Comparison of ENCODE assay signal across 16 mouse cellular contexts in genomic region chr2:92327601-92328000, GRCm38 (mm10). TPM values are rescaled to one million over a fixed set of nuclear protein-coding genes. Genes with fewer than 3 reads are reported as not detected.
"Had no signal": no experiment of that assay in that cellular context is flagged by ENCODE, and none has a peak within 500 bp of the region (broad histone marks: within the 10 kb centered on the region; RNA-seq: fewer than 3 reads in every experiment).

No protein-coding gene starts in this region.

- H3K4me3 ChIP-seq: neural tube, embryonic 13.5 days; neural tube, embryonic 15.5 days; stomach, embryonic 15.5 days had no signal

- H3K9ac ChIP-seq: neural tube, embryonic 13.5 days; neural tube, embryonic 15.5 days; stomach, embryonic 15.5 days had no signal

- H3K27ac ChIP-seq: neural tube, embryonic 13.5 days; neural tube, embryonic 15.5 days; stomach, embryonic 15.5 days; stomach, postnatal 0 days had no signal

- H3K4me2 ChIP-seq: neural tube, embryonic 13.5 days; neural tube, embryonic 15.5 days; stomach, embryonic 15.5 days had no signal

- H3K4me1 ChIP-seq: neural tube, embryonic 13.5 days; neural tube, embryonic 15.5 days; stomach, embryonic 15.5 days had no signal

- DNase-seq: retina, postnatal 1 day; right cerebral cortex, adult 18-20 months; right cerebral cortex, postnatal 14 days; right cerebral cortex, postnatal 25 days; right cerebral cortex, postnatal 4 days; spleen, adult 18-20 months; thymus, adult 18-20 months; thymus, adult 2 months; thymus, postnatal 14 days; thymus, postnatal 25 days; thymus, postnatal 36 days had no signal

- H3K27me3 ChIP-seq: neural tube, embryonic 13.5 days; neural tube, embryonic 15.5 days; stomach, embryonic 15.5 days had no signal

- H3K9me3 ChIP-seq: neural tube, embryonic 13.5 days; neural tube, embryonic 15.5 days; stomach, embryonic 15.5 days had no signal

RNA-seq across cellular contexts. Expression of gene Large2, which starts 47.1 kb away (rescaled TPM):
- total RNA-seq: neutrophil, adult 5-6 weeks had no signal
